Mouse (Mus musculus): Measurements from ENCODE around the gene Cdk5. TPM values are rescaled to one million over a fixed set of nuclear protein-coding genes. Genes with fewer than 3 reads are reported as not detected.

The Cdk5 gene
- polyA plus RNA-seq, 1 experiment from 2014 or later, result 47.2 TPM

- DNase-seq (ENCODE audit: low spot score) (no peak), ATAC-seq (replicated peaks; ENCODE audit: low FRiP score, low read depth) (no peak)
- WGBS, result 58% methylated on average over 3 of the region's 3 CpGs
- no peaks in the 10 kb centered on the region for H3K9me3 ChIP-seq (replicated peaks; ENCODE audit: low read length)
- no peak overlapping the region for H3K9ac ChIP-seq (ENCODE audit: low read depth, low read length)
- TF ChIP-seq CTCF (IDR thresholded peaks at IDR 0.05; ENCODE audit: low read depth), result no peak
- H3K27ac ChIP-seq, result no peak overlapping the region
- H3K4me1 ChIP-seq (replicated peaks; ENCODE audit: insufficient read depth, low read length), result no peaks in the 10 kb centered on the region
- no peak overlapping the region for H3K4me2 ChIP-seq (ENCODE audit: low read length)
- H3K36me3 ChIP-seq (ENCODE audit: insufficient read depth, low read length), result peaks cover 35% of the 10 kb centered on the region
- H3K4me3 ChIP-seq (replicated peaks; ENCODE audit: low read depth, low read length), result no peak overlapping the region
- no peaks in the 10 kb centered on the region for H3K27me3 ChIP-seq (ENCODE audit: insufficient read depth, low read length)
Observed at GRCm38 (mm10) chr5:24405389-24405876, 17.9 kb downstream of the Cdk5 start.

- H3K4me1 ChIP-seq (replicated peaks; ENCODE audit: insufficient read depth, low read length), result no peaks in the 10 kb centered on the region
- no peaks in the 10 kb centered on the region for H3K9me3 ChIP-seq (replicated peaks; ENCODE audit: low read length)
- no peak for TF ChIP-seq CTCF (IDR thresholded peaks at IDR 0.05; ENCODE audit: low read depth)
- no peak for DNase-seq (ENCODE audit: low spot score)
- H3K4me2 ChIP-seq (ENCODE audit: low read length), result no peak overlapping the region
- H3K36me3 ChIP-seq (ENCODE audit: insufficient read depth, low read length), result peaks cover 38% of the 10 kb centered on the region
- no peak overlapping the region for H3K9ac ChIP-seq (ENCODE audit: low read depth, low read length)
- ATAC-seq (replicated peaks; ENCODE audit: low FRiP score, low read depth), result no peak
- no peak overlapping the region for H3K27ac ChIP-seq
- no peaks in the 10 kb centered on the region for H3K27me3 ChIP-seq (ENCODE audit: insufficient read depth, low read length)
- 79% methylated on average over 6 of the region's 6 CpGs for WGBS
- no peak overlapping the region for H3K4me3 ChIP-seq (replicated peaks; ENCODE audit: low read depth, low read length)
Observed at GRCm38 (mm10) chr5:24404594-24405360, 18.6 kb downstream of the Cdk5 start.

- Histone ChIP-seq H3K4me1 (replicated peaks; ENCODE audit: insufficient read depth, low read length) (no peaks in the 10 kb centered on the region), H3K9ac (ENCODE audit: low read depth, low read length) (no peak overlapping the region), H3K27ac (no peak overlapping the region), H3K4me2 (ENCODE audit: low read length) (no peak overlapping the region), H3K36me3 (ENCODE audit: insufficient read depth, low read length) (peaks cover 29% of the 10 kb centered on the region), H3K27me3 (ENCODE audit: insufficient read depth, low read length) (no peaks in the 10 kb centered on the region), H3K9me3 (replicated peaks; ENCODE audit: low read length) (no peaks in the 10 kb centered on the region), H3K4me3 (replicated peaks; ENCODE audit: low read depth, low read length) (no peak overlapping the region)
- 76% methylated on average over 9 of the region's 9 CpGs for WGBS
- TF ChIP-seq CTCF (IDR thresholded peaks at IDR 0.05; ENCODE audit: low read depth), result no peak
- DNase-seq (ENCODE audit: low spot score), result no peak
- no peak for ATAC-seq (replicated peaks; ENCODE audit: low FRiP score, low read depth)
Observed at GRCm38 (mm10) chr5:24401969-24402368, 21.4 kb downstream of the Cdk5 start.

- Histone ChIP-seq H3K4me2 (ENCODE audit: low read length) (no peak overlapping the region), H3K27me3 (ENCODE audit: insufficient read depth, low read length) (no peaks in the 10 kb centered on the region), H3K9me3 (replicated peaks; ENCODE audit: low read length) (no peaks in the 10 kb centered on the region), H3K9ac (ENCODE audit: low read depth, low read length) (no peak overlapping the region), H3K4me3 (replicated peaks; ENCODE audit: low read depth, low read length) (no peak overlapping the region), H3K27ac (no peak overlapping the region), H3K4me1 (replicated peaks; ENCODE audit: insufficient read depth, low read length) (no peaks in the 10 kb centered on the region), H3K36me3 (ENCODE audit: insufficient read depth, low read length) (peaks cover 23% of the 10 kb centered on the region)
- DNase-seq (ENCODE audit: low spot score) (no peak), ATAC-seq (replicated peaks; ENCODE audit: low FRiP score, low read depth) (no peak)
- WGBS, result 92% methylated on average over 5 of the region's 5 CpGs
- no peak for TF ChIP-seq CTCF (IDR thresholded peaks at IDR 0.05; ENCODE audit: low read depth)
Observed at GRCm38 (mm10) chr5:24400911-24401605, 22.3 kb downstream of the Cdk5 start.

GRCm38 (mm10) chr5:24400362-24400761, 23.0 kb downstream of the Cdk5 start:
- no peaks in the 10 kb centered on the region for H3K9me3 ChIP-seq (replicated peaks; ENCODE audit: low read length)
- 89% methylated on average over 11 of the region's 11 CpGs for WGBS
- no peak overlapping the region for H3K4me2 ChIP-seq (ENCODE audit: low read length)
- H3K27ac ChIP-seq, result no peak overlapping the region
- no peaks in the 10 kb centered on the region for H3K27me3 ChIP-seq (ENCODE audit: insufficient read depth, low read length)
- no peak overlapping the region for H3K4me3 ChIP-seq (replicated peaks; ENCODE audit: low read depth, low read length)
- H3K9ac ChIP-seq (ENCODE audit: low read depth, low read length), result no peak overlapping the region
- peaks cover 17% of the 10 kb centered on the region for H3K36me3 ChIP-seq (ENCODE audit: insufficient read depth, low read length)
- no peak for DNase-seq (ENCODE audit: low spot score)
- no peak for TF ChIP-seq CTCF (IDR thresholded peaks at IDR 0.05; ENCODE audit: low read depth)
- H3K4me1 ChIP-seq (replicated peaks; ENCODE audit: insufficient read depth, low read length), result no peaks in the 10 kb centered on the region
- ATAC-seq (replicated peaks; ENCODE audit: low FRiP score, low read depth), result no peak

GRCm38 (mm10) chr5:24399686-24400085, 23.6 kb downstream of the Cdk5 start:
- Histone ChIP-seq H3K4me3 (replicated peaks; ENCODE audit: low read depth, low read length) (no peak overlapping the region), H3K9ac (ENCODE audit: low read depth, low read length) (no peak overlapping the region), H3K9me3 (replicated peaks; ENCODE audit: low read length) (no peaks in the 10 kb centered on the region), H3K36me3 (ENCODE audit: insufficient read depth, low read length) (peaks cover 17% of the 10 kb centered on the region), H3K4me2 (ENCODE audit: low read length) (no peak overlapping the region), H3K27me3 (ENCODE audit: insufficient read depth, low read length) (no peaks in the 10 kb centered on the region), H3K27ac (no peak overlapping the region), H3K4me1 (replicated peaks; ENCODE audit: insufficient read depth, low read length) (no peaks in the 10 kb centered on the region; the same call in 1 of the 2 replicates)
- 86% methylated on average over 10 of the region's 10 CpGs for whole genome bisulfite sequencing
- ATAC-seq (replicated peaks; ENCODE audit: low FRiP score, low read depth), result no peak
- DNase-seq (ENCODE audit: low spot score), result no peak
- TF ChIP-seq CTCF (IDR thresholded peaks at IDR 0.05; ENCODE audit: low read depth), result no peak

Data from kidney, postnatal 0 days (tissue).